Mouse (Mus musculus) retina, postnatal 7 days (tissue): ENCODE measurements around the gene Prdm13.

Experiments used
- DNase-seq: peaks from one replicate; pipeline ENCODE4 v3.0.0-alpha.2; 2012; ENCODE audit warnings: low read depth, low spot score

Gene Prdm13

GRCm38 (mm10) chr4:21678101-21678974, 7.4 kb downstream of the Prdm13 start:
- no peak for DNase-seq

GRCm38 (mm10) chr4:21674691-21675090, 11.1 kb downstream of the Prdm13 start:
- no peak for DNase-seq

GRCm38 (mm10) chr4:21674042-21674441, 11.7 kb downstream of the Prdm13 start:
- DNase-seq = no peak

- no peak for DNase-seq
Measured at GRCm38 (mm10) chr4:21665961-21666360, 19.8 kb downstream of the Prdm13 start.

- no peak for DNase-seq
Measured at GRCm38 (mm10) chr4:21658184-21658583, 27.6 kb downstream of the Prdm13 start.

- no peak for DNase-seq
Measured at GRCm38 (mm10) chr4:21629275-21629583, 56.5 kb downstream of the Prdm13 start.

- DNase-seq = no peak
Measured at GRCm38 (mm10) chr4:21628367-21629274, 57.1 kb downstream of the Prdm13 start.
